Mouse (Mus musculus) cerebellum, postnatal 25 days (tissue): Measurements from ENCODE around the gene Wee1.
A peak's percentile ranks its signal among the peaks of the same experiment; 100 is the strongest.
"Not testable (repeated sequence)": the region's sequence is repeated elsewhere in the genome, so short reads cannot be mapped to it uniquely, and the experiment has no call there.

ENCODE experiments used
- DNase-seq, 2 experiments: peaks; one replicate each; pipeline ENCODE4 v3.0.0; 2021; ENCODE audit warnings: mixed read lengths in 2 of 2

Wee1 gene

GRCm38 (mm10) chr7:110122565-110123422 is 948 bp downstream of the Wee1 start:
- peak; percentile 80 for DNase-seq

- DNase-seq = no peak
Observed at GRCm38 (mm10) chr7:110123844-110124555, 2.2 kb downstream of the Wee1 start.

GRCm38 (mm10) chr7:110128566-110128965 is 6.7 kb downstream of the Wee1 start:
- no peak for DNase-seq

- DNase-seq = not testable (repeated sequence)
Observed at GRCm38 (mm10) chr7:110132272-110132671, 10.4 kb downstream of the Wee1 start.

- no peak for DNase-seq
Observed at GRCm38 (mm10) chr7:110133988-110134387, 12.1 kb downstream of the Wee1 start.

GRCm38 (mm10) chr7:110138538-110138937 is 16.7 kb downstream of the Wee1 start:
- peak in 1 of 2 experiments; percentile 11 for DNase-seq

- DNase-seq = no peak
Observed at GRCm38 (mm10) chr7:110143863-110144262, 22.0 kb downstream of the Wee1 start.

GRCm38 (mm10) chr7:110152891-110153290 is 31.0 kb downstream of the Wee1 start:
- DNase-seq = no peak

- no peak for DNase-seq
Observed at GRCm38 (mm10) chr7:110156712-110157260, 34.9 kb downstream of the Wee1 start.

GRCm38 (mm10) chr7:110157261-110157910 is 35.5 kb downstream of the Wee1 start:
- no peak for DNase-seq

GRCm38 (mm10) chr7:110158073-110158472 is 36.2 kb downstream of the Wee1 start:
- no peak for DNase-seq

- DNase-seq = not testable (repeated sequence)
Observed at GRCm38 (mm10) chr7:110160109-110160508, 38.3 kb downstream of the Wee1 start.

- no peak for DNase-seq
Observed at GRCm38 (mm10) chr7:110160601-110161000, 38.8 kb downstream of the Wee1 start.

- DNase-seq = peak in 1 of 2 experiments; percentile 11
Observed at GRCm38 (mm10) chr7:110163024-110163423, 41.2 kb downstream of the Wee1 start.

GRCm38 (mm10) chr7:110164103-110164681 is 42.3 kb downstream of the Wee1 start:
- peak; percentile 68 to 76 for DNase-seq

- DNase-seq = peak; percentile 93 to 95
Observed at GRCm38 (mm10) chr7:110164712-110165122, 42.9 kb downstream of the Wee1 start.

- no peak for DNase-seq
Observed at GRCm38 (mm10) chr7:110166233-110166632, 44.4 kb downstream of the Wee1 start.

GRCm38 (mm10) chr7:110179208-110179607 is 57.4 kb downstream of the Wee1 start:
- no peak for DNase-seq

- DNase-seq = no peak
Observed at GRCm38 (mm10) chr7:110180613-110181012, 58.8 kb downstream of the Wee1 start.

- no peak for DNase-seq
Observed at GRCm38 (mm10) chr7:110181446-110181845, 59.6 kb downstream of the Wee1 start.

GRCm38 (mm10) chr7:110184608-110185007 is 62.8 kb downstream of the Wee1 start:
- no peak for DNase-seq

- DNase-seq = no peak
Observed at GRCm38 (mm10) chr7:110189951-110190350, 68.1 kb downstream of the Wee1 start.
